Mouse (Mus musculus): ENCODE results near the gene Gm28038.

Gm28038 gene

GRCm38 (mm10) chr2:30286192-30287026 is 5.6 kb downstream of the Gm28038 start, which contains the start of the genes Dolk and Nup188:
TSS of gene Dolk (minus strand) at chr2:30286334.
TSS of gene Nup188 (plus strand) at chr2:30286397.
- DNase-seq, result peak; percentile 95

- no peak for DNase-seq
Observed at GRCm38 (mm10) chr2:30287027-30287373, 6.2 kb downstream of the Gm28038 start.

DNA sequence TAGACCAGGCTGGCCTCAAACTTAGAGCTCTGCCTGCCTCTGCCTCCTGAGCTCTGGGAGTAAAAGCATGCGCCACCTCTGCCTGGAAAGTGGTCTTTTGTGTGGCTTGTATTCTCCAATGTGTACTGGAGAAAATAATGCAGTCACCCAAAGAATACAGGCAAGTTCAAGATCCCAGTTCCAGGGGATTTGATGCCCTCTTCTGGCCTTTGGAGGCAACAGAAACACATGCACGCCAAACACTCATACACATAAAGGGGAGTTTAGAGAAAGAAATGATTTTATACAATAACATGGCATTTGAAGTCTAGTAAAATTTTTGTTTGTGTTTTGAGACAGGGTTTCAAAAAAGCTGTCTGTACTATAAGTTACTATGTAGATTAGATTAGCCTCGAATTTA is 18.7 kb downstream of the Gm28038 start:
- no peak for DNase-seq

- DNase-seq, result no peak
Observed at GRCm38 (mm10) chr2:30299966-30300365, 19.1 kb downstream of the Gm28038 start.

DNA sequence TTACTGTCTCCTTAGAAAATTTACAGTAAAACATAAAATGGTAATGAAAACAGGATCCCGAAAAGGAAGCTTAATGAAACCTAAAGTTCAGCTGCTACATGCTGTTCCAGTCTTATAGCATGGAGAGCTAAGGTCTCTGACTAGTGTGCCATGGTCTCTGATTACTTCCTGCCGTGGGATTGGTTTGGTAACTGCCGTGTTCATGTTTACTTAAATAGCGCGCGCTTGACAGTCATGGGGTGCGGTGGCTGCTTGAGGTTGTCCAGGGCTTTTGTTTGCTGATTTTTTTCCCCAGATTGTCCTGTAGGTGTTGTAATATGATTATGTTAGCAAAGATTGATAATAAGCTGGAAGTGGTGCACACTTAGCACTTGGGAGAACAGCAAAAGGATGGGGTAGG is 25.2 kb downstream of the Gm28038 start:
- no peak for DNase-seq

- no peak for DNase-seq
Observed at GRCm38 (mm10) chr2:30309351-30309750, 28.5 kb downstream of the Gm28038 start.

- DNase-seq, result no peak
Observed at GRCm38 (mm10) chr2:30311481-30311880, 30.6 kb downstream of the Gm28038 start.

DNA sequence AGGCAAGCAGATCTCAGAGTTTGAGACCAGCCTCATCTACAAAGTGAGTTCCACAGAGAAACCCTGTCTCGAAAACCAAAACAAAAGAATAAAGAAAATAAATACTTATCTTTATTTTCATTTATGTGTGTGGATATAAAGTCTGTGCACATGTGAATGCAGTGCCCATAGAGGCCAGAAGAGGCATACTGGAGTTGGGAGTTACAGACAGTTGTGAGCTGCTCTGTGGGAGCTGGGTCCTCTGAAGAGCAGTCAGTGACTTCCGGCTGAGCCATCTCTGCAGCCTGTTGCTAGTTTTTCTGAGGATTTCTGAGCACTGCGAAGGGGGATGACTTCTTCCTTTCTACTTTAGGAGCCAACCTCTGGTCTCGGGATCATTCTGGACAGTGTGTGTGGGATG is 35.3 kb downstream of the Gm28038 start:
- DNase-seq, result no peak

DNA sequence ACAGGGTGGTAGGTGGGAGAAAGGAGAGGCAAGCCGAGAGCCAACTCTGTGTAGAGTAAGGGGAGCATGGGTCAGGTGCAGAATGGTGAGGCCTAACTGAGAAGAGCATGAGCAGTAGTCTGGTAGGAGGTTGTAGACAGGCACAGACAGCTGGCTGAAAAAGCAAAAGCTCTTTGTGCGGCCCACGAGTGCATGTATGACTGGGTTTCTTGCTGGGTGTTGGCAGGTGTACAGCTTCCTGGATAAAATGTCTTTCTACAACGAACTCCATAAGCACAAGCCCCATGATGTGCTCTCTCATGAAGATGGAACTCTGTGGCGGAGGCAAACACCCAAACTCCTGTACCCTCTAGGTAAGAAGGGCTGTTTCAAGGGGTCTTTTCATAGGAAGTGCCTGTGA is 36.1 kb downstream of the Gm28038 start:
- DNase-seq, result no peak

DNA sequence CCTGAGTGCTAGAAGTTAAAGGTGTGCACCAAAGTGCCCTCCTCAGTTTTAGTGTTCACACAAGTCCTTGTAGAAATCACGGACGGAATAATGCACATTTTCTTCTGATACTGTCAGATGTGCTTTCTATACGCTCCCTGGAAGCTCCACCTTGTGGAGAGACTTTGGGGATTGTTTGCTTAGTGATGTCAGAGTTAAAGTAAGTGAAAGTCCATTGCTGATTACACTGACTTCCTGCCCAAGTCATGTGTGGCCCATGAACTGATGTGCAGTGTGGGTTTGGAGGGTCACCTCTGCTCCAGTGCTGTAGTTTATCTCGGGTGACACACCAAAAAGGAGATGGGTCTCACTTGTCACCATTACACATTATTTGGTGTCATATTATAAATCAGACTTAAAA is 38.4 kb downstream of the Gm28038 start:
- DNase-seq, result no peak

DNA sequence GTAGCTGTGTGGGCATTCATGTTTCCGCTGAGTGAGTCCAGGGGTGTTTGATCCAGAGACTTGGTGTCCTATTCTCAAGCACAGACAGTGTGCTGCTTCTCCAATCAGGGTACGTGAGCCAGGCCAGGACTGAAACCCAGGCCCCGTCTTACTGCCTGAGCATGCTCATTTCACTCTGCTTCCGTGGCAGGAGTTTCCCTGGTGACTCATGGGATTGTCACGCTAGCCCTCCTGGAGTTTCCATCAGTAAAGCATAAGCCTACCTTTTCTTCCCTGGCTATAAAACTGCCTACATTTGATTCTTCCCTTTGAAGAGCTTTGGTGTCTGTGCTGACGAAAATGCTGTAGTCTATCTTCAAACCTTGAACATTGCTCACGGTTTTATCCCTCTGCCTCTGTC is 42.3 kb downstream of the Gm28038 start:
- no peak for DNase-seq

- DNase-seq, result no peak
Observed at GRCm38 (mm10) chr2:30325296-30325695, 44.5 kb downstream of the Gm28038 start.

DNA sequence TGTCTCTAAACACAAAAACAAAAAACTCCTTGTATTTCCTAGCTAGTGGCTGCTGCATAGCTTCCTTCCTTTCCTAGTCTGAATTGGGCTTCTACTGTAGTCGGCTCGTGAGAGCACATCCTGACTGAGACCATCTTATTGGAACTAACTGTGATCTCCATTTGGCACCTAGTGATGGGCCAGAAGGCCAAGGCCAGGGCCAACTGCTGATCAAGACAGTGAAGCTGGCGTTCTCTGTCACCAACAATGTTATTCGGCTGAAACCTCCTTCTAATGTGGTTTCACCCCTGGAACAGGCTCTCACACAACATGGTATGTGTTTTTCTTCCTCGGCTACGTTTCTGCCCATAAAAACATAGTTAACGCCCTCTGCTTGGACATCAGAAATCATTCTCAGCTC is 46.4 kb downstream of the Gm28038 start:
- DNase-seq, result no peak

GRCm38 (mm10) chr2:30328791-30329190 is 47.9 kb downstream of the Gm28038 start:
- no peak for DNase-seq

DNA sequence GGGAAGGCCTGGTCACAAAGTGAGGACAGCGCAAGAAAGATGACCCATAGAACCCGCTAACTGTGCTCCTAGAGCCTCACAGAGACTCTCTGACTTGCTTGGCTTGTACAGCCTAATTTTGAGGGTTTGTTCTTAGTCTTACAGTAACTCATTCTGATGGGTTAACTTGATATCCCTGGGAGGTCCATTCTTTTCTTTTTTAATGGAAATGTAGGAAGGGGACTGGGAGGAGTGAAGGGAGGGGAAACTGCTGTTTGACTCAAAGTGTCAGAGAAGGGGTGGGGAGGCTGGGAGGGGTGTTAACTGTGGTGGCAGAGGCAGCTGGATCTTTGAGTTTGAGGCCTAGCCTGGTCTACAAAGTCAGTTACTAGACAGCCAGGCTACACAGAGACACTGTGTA is 54.5 kb downstream of the Gm28038 start:
- DNase-seq, result no peak

DNA sequence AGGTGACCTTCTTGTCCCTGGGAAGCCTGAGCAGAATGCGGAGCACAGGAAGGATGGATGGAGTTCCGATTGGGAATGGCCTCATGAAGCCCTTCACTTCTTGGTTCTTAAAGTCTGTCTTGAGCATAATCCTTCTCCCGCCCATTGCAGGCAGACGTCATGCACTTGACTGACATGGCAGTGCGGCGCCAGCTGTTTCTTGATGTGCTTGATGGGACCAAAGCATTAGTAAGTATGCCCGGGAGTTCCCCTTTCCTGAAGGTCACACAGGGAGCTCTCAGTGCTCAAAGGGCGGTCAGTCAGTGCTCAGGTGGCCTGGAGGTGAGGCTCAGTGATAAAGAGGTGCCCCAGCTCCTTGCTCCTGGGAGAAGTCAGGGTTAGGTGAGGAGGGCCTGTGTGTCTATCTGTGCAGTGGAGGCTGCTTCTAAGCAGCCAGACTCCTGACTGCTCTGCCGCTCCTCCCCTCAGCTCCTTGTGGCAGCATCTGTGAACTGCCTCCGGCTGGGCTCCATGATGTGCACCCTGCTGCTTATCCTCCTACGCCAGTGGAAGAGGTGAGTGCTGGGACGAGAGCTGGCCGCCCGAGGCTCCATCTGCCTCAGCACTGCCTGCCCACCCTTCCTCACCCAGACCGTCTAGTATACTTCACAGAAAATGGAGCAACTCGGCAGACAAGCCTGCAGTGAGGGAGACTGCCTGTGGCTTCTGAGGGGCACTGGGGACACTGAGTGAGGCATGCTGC is 55.5 kb downstream of the Gm28038 start:
- no peak for DNase-seq

GRCm38 (mm10) chr2:30337179-30337578 is 56.3 kb downstream of the Gm28038 start:
- DNase-seq, result no peak

- no peak for DNase-seq
Observed at GRCm38 (mm10) chr2:30342061-30342460, 61.2 kb downstream of the Gm28038 start.

DNA sequence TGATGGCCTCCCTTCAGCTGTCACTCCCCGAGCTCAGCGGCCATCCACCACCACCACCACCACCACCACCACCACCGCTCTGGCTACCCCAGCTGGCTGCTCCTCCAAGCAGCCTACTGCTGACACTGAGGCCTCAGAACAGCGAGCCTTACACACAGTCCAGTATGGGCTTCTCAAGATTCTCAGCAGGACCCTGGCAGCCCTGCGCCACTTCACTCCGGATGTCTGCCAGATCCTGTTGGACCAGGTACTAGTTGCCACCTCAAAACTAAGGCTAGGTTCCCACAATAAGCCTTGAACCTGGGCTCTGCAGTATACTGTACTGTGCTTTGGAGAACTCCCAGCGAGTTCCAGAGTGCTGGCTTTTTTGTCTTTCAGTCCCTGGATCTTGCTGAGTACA is 61.7 kb downstream of the Gm28038 start:
- DNase-seq, result no peak

DNA sequence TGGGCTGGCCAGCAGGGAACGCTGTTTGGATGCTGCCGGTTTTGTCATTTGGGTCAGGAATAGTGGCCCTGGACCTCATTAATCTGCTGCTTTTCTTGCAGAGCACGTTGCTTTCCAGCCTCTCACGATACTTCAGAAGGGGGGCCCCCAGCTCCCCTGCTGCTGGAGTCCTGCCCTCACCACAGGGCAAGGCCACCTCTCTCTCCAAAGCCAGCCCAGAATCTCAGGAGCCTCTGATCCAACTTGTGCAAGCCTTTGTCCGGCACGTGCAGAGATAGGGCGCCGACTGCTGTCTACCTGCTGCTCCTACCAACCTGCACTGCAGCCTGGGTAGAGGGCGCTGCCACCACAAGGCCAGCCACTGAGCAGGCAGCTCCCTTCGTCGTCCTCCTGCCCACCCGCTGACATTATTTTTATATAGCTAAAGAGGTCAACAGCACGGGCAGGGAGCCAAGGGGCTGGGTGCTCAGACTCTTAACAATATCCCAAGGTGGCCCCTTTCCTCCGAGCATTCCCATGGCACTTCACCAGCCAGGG is 62.8 kb downstream of the Gm28038 start:
- DNase-seq, result no peak

DNA sequence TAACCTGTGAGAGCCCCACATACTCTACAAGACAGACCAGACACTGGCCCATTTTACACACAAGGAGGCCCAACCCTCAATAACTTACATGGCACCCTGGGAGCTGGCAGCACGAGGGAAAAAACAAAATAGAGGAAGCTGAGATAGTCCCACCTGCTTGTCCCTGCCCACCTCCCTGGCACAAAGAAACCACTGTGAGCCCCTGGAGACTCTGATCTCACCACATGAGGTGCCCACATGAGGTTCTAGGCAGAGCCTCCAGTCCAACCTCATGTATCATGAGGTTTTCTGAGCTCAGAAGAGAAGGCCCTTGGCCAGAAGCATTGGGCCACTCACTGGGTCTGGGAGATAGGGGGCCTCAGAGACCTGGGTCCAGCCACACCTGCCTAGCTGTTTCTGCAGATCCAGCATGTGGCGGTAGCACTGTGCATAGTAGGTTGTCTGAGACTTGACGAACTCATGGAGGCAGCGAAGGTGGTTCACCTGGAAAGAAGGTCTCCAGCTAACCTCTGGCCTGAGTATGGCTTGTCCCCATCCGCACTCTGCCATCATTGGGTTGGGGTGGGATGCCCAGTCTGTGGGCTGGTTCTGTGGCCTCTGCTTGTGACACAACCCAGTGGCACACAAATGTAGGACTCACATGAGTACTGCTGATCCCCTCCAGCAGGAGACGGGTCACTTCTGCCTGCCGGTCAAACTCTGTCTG is 65.3 kb downstream of the Gm28038 start:
- DNase-seq, result no peak

- DNase-seq, result no peak
Observed at GRCm38 (mm10) chr2:30349196-30349595, 68.4 kb downstream of the Gm28038 start.

All from right cerebral cortex, postnatal 25 days (tissue).